Mouse (Mus musculus): ENCODE measurements around the gene Dlst.

Gene Dlst

DNA sequence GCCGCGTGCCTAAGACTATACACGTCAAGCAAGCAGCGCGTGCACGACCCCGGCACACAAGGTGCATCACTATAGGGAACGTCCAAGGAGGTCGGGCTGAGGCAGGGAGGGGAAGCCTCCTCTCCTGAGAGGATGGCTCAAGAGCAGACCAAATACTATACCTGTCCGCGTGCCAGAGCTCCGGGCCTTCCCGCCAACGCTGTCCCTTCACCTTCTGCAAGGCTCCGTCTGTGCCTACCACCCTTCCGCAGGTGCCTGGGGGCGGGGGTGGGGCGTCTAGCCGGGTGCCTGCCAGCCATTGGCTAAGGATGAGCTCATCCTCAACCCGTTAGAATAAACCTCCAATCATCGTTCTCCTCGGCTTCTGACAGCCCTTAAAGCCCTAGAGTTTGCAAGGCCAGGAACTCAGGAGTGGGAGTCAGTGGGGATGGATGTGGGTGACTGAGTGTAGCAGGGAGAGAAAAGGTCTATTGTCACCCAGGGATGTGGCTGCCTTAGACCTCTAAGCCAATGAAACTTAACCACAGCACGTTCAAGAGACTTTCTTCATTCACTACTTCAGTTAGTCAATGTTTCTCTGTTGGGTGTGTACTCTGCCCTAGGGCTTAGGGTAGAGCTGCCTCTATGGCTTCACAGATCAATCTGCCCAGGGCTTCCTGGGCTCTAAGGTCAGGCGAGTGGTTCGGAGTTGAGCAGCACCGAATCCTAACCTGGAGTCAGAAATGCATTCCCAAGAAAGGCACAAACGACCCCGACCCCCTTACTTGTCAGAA lies 40.6 kb downstream of the Dlst start, which contains the start of gene Rps6kl1:
Gene Rps6kl1 (minus strand): TSS at position 263 of the 773 bp plus-strand sequence.
- DNase-seq: peak; percentile 91

GRCm38 (mm10) chr12:85153011-85153410 lies 42.4 kb downstream of the Dlst start:
- DNase-seq: no peak

- no peak for DNase-seq
These were observed 45.7 kb downstream of the Dlst start for GRCm38 (mm10) chr12:85156324-85156723.

- peak in 1 of 2 experiments; percentile 20 for DNase-seq
These were observed 47.3 kb downstream of the Dlst start for GRCm38 (mm10) chr12:85157797-85158460.

GRCm38 (mm10) chr12:85158801-85159200 lies 48.2 kb downstream of the Dlst start:
- no peak for DNase-seq

GRCm38 (mm10) chr12:85159592-85159991 lies 49.0 kb downstream of the Dlst start:
- DNase-seq: peak in 1 of 2 experiments; percentile 7

- no peak for DNase-seq
These were observed 54.4 kb downstream of the Dlst start for GRCm38 (mm10) chr12:85164996-85165395.

- no peak for DNase-seq
These were observed 56.0 kb downstream of the Dlst start for GRCm38 (mm10) chr12:85166631-85167030.

DNA sequence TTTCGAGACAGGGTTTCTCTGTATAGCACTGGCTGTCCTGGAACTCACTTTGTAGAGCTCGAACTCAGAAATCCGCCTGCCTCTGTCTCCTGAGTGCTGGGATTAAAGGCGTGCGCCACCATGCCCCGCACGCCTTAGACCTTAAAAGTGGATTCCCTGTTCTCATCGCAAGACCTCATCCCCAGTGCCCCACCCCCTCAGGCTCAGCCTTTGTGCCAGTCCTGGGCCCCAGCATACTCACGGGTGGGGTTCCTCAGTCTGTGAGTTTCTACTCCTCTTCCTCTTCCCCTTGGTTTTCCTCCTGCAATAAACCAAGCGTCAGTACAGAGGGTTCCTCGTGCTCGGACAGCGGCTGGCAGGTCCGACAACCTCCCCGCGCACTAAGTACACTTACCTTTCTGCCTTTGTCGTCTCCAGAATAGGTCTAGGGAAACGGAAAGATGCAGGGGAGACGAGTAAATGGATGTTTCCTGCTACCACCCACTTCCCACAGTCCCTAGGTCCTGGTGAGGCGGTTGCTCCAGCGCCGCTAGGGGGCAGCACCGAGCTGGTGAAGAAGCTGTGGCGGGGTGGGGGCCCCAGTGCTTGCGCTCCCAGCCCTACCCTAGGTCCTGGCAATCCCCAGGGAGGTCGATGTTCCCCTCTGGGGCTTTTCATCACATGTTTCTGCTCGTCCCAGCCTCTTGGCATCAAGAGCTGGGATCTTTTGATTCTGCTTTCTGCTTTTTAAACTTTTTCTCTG lies 58.7 kb downstream of the Dlst start:
- DNase-seq: peak; percentile 95 to 97

DNA sequence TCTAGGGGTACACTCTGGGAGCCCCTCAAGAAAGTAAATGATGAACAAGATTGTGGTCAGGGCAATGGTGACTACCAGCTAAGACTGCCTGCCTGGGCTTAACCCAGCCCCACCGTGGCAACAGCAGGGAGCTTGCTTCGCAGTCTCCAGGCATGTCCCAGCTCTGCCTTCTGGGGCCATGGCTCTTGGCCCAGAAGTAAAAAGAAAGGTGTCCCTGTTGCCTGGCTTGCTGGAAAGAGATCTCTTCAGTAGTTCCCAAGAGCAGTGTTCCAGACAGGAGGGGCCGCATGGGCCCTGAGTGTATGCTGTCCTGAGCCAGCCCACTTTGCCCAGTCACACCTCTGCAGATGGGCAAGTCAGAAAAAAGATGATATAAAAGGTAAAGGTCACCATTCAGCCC lies 59.2 kb downstream of the Dlst start:
- DNase-seq: peak in 1 of 2 experiments; percentile 52

GRCm38 (mm10) chr12:85170284-85170947 lies 59.8 kb downstream of the Dlst start:
- peak; percentile 72 to 86 for DNase-seq

- no peak for DNase-seq
These were observed 60.3 kb downstream of the Dlst start for GRCm38 (mm10) chr12:85170948-85171307.

DNA sequence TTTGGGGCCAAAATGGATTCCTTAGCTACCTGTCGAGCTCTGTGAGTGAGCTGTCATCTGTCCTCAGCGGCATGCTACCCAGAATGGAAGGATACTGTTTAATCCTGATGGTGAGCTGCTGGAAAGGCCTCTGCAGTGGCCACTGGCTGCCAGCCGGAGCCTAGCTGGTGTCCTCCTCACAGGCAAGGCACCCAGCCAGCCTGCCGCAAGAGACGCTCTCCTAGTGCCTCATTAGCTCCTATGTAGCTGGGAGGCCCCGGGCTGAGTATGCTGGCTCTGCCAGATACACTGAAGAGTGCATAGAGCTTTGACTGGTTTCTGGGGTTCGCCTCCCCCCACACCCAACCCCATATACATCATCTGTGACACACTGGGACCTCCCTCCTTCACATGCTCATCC lies 63.4 kb downstream of the Dlst start:
- DNase-seq: peak; percentile 45 to 66

- peak; percentile 72 to 79 for DNase-seq
These were observed 64.5 kb downstream of the Dlst start for GRCm38 (mm10) chr12:85175087-85175675.

DNA sequence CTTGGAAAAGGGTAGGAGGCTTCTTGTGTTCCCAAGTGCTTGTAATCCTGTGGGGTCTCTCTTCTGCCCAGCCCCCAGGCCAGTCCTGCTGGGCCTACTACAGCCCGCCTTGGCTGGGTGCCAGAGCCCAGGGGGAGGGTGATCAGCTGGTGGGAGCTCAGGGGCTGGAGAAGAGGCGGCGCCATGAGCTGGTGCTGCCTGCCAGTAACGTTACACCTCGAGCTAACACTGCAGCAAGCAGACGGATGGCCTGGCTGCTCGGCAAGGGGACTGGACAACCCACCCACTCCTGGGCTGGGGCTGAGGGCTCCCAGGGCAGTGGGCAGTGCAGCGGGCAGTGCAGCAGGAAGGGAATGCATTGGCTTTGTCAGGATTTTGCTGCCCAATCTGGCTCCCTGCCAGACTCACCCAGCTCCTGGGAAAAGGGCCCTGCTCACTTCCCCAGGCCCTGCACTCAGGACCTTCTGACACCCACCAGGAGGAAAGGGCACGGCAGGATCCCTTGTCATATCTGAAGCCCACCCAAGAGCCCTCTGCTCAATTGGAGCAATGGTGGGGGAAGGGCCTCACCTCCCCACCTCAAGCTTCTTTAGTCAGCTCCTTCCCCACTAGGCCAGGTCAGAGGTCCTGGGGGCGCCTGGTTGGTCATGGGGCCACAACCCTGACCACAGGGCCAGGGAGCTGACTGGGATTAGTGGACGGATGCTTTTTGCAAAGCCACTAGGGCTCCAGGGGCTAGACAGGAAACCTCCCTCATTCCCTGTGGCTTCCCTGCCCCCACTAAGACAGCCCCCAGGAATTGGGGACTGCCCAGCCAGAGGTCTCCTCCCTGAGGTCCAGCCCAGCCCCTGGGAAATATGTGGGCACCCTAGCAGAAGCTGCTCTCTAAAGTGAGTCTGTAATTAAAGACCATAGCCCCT lies 65.6 kb downstream of the Dlst start:
- DNase-seq: peak; percentile 84 to 91

- DNase-seq: peak; percentile 38 to 42
These were observed 66.4 kb downstream of the Dlst start for GRCm38 (mm10) chr12:85176846-85177523.

- DNase-seq: no peak
These were observed 67.2 kb downstream of the Dlst start, which contains the start of gene Pgf for GRCm38 (mm10) chr12:85177740-85178239. TSS of gene Pgf (minus strand) at chr12:85177790.

GRCm38 (mm10) chr12:85178294-85178693 lies 67.7 kb downstream of the Dlst start:
- peak in 1 of 2 experiments; percentile 49 for DNase-seq

DNA sequence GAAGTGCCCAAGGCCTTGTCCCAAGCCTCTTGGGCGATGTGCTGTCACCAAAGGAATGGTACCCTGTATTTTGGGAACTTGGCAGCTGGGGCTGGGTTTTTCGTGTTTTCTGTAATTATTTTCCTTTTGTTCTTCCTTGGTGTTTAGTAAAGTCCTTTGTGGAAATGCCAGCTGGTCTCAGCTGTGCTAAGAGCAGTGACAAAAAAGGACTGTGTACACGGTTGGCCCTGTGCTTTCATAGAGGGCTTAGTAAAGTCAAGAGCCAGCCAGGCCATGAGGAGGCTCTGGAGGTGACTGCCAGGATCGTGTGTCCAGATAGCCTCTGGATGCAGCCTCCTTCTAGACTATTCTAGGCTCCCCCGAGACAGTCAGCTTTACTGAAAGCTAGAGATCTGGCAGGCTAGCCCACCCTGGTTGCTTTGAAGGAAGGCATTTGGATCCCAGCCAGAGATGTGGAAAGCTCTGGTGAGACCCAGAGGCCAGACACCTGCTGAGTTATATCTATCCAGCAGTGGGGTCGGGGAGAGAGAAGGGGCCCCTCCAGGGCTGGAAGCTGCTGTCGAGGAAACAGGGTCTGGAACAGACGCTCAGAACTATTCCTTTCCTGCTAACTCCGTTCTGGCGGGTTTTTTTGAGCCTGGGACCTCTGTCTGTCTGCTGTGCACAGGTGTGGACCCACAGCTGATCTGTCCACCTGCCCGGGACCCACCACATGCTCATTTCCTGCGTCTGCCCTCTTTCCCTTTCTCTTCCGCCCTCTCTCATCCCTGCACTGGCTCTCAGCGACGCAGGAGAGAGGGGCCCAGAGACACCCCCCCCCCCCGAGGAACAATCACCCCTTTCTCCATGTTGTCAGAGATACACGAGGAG lies 71.1 kb downstream of the Dlst start:
- DNase-seq: peak; percentile 44 to 49

GRCm38 (mm10) chr12:85182345-85182643 lies 71.7 kb downstream of the Dlst start:
- DNase-seq: peak; percentile 59 to 62

All from cerebellum, postnatal 10 days (tissue).